Mouse (Mus musculus) hindbrain, embryonic 12.5 days (tissue): Measurements from ENCODE around the gene Gfra1. TPM values are rescaled to one million over a fixed set of nuclear protein-coding genes. Genes with fewer than 3 reads are reported as not detected.

ENCODE experiments used
- ATAC-seq: fragments of 200-750 bp; cut with Nextera tagmentation; 2 replicates; pipeline ENCODE4 v1.8.0; 2017; ENCODE audit warnings: moderate TSS enrichment; ENCODE audit not compliant: low FRiP score
- H3K27ac ChIP-seq: fragments of 300-500 bp; sonication (generic); 2 replicates; pipeline ENCODE4 v1.5.1; 2016; ENCODE audit warnings: mild to moderate bottlenecking
- H3K27me3 ChIP-seq: fragments of 300-500 bp; sonication (generic); 2 replicates; pipeline ENCODE4 v1.6.1; 2016; ENCODE audit warnings: mild to moderate bottlenecking
- H3K36me3 ChIP-seq: fragments of 300-500 bp; sonication (generic); 2 replicates; pipeline ENCODE4 v1.6.1; 2016; ENCODE audit warnings: mild to moderate bottlenecking
- H3K4me1 ChIP-seq: fragments of 300-500 bp; sonication (generic); 2 replicates; pipeline ENCODE4 v1.6.1; 2016
- H3K4me2 ChIP-seq: fragments of 300-500 bp; sonication (generic); replicated peaks from 2 replicates; pipeline ENCODE4 v1.6.1; 2016; ENCODE audit warnings: mild to moderate bottlenecking
- H3K4me3 ChIP-seq: fragments of 300-500 bp; sonication (generic); 2 replicates; pipeline ENCODE4 v1.5.1; 2016; ENCODE audit warnings: mild to moderate bottlenecking
- H3K9ac ChIP-seq: fragments of 300-500 bp; sonication (generic); 2 replicates; pipeline ENCODE4 v1.6.1; 2016; ENCODE audit warnings: mild to moderate bottlenecking, moderate library complexity
- H3K9me3 ChIP-seq: fragments of 300-500 bp; sonication (generic); replicated peaks from 2 replicates; pipeline ENCODE4 v1.6.1; 2016; ENCODE audit warnings: mild to moderate bottlenecking
- WGBS: fragments of 180-500 bp; shearing (Covaris S2); methylation state at CpG from one replicate; pipeline ENCODE4 v1.1.7; 2016; 5-methylcytosine and 5-hydroxymethylcytosine counted together
- polyA plus RNA-seq: library from polyadenylated mRNA; unstranded; fragments of >200 nt; fragmentation: Nextera tagmentation; extraction: Ambion mirVana; gene quantifications from 2 replicates; pipeline ENCODE4 v1.2.1, GENCODE M21; 2016

Gene Gfra1
- polyA plus RNA-seq, result 59.8 and 65.1 TPM in 2 replicates

GRCm38 (mm10) chr19:58455496-58456061 is at the start of gene Gfra1:
Gene Gfra1, minus strand, starts transcription at chr19:58455909.
- peak within 1 kb of the TSS; percentile 83 for H3K27ac ChIP-seq
- peak within 1 kb of the TSS; percentile 67 for H3K9ac ChIP-seq
- H3K4me2 ChIP-seq, result peak within 1 kb of the TSS; percentile 88
- H3K27me3 ChIP-seq, result peaks cover 24% of the 10 kb centered on the region
- H3K4me1 ChIP-seq, result peaks cover 59% of the 10 kb centered on the region
- H3K36me3 ChIP-seq, result no peaks in the 10 kb centered on the region
- under 1% methylated on average over 31 of the region's 31 CpGs for WGBS
- H3K4me3 ChIP-seq, result peak within 1 kb of the TSS; percentile 56
- H3K9me3 ChIP-seq, result no peaks in the 10 kb centered on the region
- ATAC-seq, result peak; percentile 68

- Histone ChIP-seq H3K9ac (no peak overlapping the region), H3K4me1 (0 out of 2 replicates have a peak, but pooled peaks cover 3% of the 10 kb centered on the region), H3K27ac (no peak overlapping the region), H3K27me3 (no peaks in the 10 kb centered on the region), H3K9me3 (no peaks in the 10 kb centered on the region), H3K36me3 (no peaks in the 10 kb centered on the region), H3K4me2 (no peak overlapping the region), H3K4me3 (no peak overlapping the region)
- no peak for ATAC-seq
- 80% methylated on average over 2 of the region's 2 CpGs for WGBS
These were observed 44.3 kb upstream of the Gfra1 start for GRCm38 (mm10) chr19:58500049-58500448.

GRCm38 (mm10) chr19:58499420-58499966 is 43.8 kb upstream of the Gfra1 start:
- H3K27me3 ChIP-seq, result no peaks in the 10 kb centered on the region
- no peak overlapping the region for H3K9ac ChIP-seq
- H3K27ac ChIP-seq, result no peak overlapping the region
- 54% methylated on average over 3 of the region's 3 CpGs for WGBS
- H3K4me3 ChIP-seq, result no peak overlapping the region
- H3K4me2 ChIP-seq, result no peak overlapping the region
- no peaks in the 10 kb centered on the region for H3K36me3 ChIP-seq
- no peaks in the 10 kb centered on the region for H3K9me3 ChIP-seq
- ATAC-seq, result no peak
- 0 out of 2 replicates have a peak, but pooled peaks cover 3% of the 10 kb centered on the region for H3K4me1 ChIP-seq

DNA sequence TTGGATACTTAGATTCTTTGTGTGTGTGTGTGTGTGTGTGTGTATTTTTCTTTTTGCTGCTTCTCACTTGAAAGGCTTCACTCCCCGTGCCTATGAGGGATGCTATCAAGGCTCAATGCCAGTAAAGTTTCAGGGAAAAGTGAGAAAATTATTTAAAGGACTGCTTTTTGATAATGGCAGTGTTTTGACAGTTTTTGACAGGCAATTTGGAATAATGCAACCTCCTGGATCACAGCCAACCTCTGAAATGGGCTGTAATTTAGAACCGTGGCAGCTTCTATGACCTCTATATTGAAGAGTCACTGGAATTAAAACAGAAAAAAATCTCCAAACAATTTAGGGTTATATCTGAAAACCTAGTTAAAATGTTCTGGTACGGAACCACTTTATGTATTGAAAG is 41.4 kb upstream of the Gfra1 start:
- WGBS, result 70% methylated on average over 3 of the region's 3 CpGs
- H3K9ac ChIP-seq, result no peak overlapping the region
- H3K9me3 ChIP-seq, result no peaks in the 10 kb centered on the region
- no peak for ATAC-seq
- no peaks in the 10 kb centered on the region for H3K36me3 ChIP-seq
- H3K27me3 ChIP-seq, result no peaks in the 10 kb centered on the region
- no peak overlapping the region for H3K4me2 ChIP-seq
- no peak overlapping the region for H3K27ac ChIP-seq
- 0 out of 2 replicates have a peak, but pooled peaks cover 3% of the 10 kb centered on the region for H3K4me1 ChIP-seq
- no peak overlapping the region for H3K4me3 ChIP-seq

DNA sequence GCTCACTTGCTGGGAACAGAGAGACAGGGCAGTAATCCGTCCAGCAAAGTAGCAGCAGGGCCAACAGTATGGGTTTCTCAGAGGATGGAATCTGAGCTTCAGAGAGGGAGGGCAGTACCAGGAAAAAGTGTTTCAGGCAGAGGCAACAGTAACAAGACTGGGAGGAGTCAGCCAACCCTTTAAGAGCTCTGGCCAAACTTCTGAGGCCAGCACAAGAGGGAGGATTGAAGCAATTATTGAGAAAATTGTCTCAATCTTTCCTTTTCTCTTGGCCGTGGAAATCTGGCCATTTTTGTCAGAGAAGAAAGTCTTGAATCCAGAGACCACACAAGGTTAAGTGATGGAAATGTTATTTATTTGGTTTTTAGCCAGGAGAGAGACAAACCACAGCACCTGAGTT is 31.0 kb upstream of the Gfra1 start:
- Histone ChIP-seq H3K27me3 (no peaks in the 10 kb centered on the region), H3K9me3 (peaks cover 3% of the 10 kb centered on the region; the same call in 1 of the 2 replicates), H3K9ac (no peak overlapping the region), H3K36me3 (no peaks in the 10 kb centered on the region), H3K4me3 (no peak overlapping the region), H3K4me2 (no peak overlapping the region), H3K4me1 (no peaks in the 10 kb centered on the region), H3K27ac (no peak overlapping the region)
- ATAC-seq, result no peak
- 53% methylated on average over 2 of the region's 2 CpGs for WGBS

DNA sequence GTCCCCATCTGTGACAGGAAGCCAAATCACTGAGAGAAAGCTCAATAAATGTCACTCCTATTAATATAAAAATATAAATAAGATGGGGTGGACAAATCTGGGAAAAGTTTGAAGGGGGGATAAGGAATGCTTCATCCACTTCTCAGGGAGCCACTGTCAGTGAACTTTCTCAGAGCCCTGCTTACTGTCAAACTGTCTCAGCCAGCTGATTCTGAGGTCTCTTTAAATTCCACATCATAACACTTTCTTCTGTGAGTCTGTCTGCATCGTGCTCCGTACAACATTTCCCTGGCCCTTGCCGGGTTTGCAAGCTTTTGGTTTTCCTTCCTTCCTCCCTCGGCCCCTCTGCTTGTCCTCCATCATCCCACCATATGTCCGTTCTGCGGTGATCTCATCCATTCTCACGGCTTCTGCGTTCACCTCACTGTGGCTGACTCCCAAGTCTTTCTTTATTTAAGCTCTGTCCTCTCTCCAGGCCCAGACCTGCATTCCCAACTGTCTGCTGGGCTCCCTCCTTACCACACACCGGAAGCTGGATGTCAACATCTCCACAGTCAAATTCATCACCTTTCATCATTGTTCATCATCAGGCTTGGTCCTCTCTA is 26.8 kb upstream of the Gfra1 start:
- H3K36me3 ChIP-seq, result no peaks in the 10 kb centered on the region
- H3K27me3 ChIP-seq, result no peaks in the 10 kb centered on the region
- H3K9ac ChIP-seq, result no peak overlapping the region
- no peak overlapping the region for H3K4me3 ChIP-seq
- H3K4me2 ChIP-seq, result no peak overlapping the region
- no peaks in the 10 kb centered on the region for H3K4me1 ChIP-seq
- ATAC-seq, result no peak
- no peak overlapping the region for H3K27ac ChIP-seq
- peaks cover 9% of the 10 kb centered on the region; the same call in 1 of the 2 replicates for H3K9me3 ChIP-seq
- WGBS, result 83% methylated on average over 9 of the region's 9 CpGs

DNA sequence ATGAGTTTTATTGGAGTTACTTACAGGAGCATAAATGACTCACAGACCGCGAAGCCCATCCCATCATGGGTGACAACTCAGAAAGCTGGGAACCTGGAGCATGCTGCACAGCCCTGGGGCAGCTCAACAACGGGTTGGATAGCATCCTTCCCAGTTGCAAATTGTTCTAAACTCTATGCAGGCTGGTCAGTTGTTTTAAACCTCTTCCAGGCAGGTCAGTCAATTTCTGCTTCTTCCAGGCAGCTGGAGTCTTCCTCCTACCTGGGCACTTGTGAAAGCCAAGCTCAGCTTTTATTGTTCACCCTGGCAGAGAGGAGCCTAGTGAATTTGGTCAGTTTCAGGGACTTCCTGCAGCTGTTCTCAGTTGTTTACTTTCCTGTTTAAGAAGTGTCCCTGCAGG is 18.5 kb upstream of the Gfra1 start:
- no peaks in the 10 kb centered on the region for H3K27me3 ChIP-seq
- no peak overlapping the region for H3K4me3 ChIP-seq
- H3K4me1 ChIP-seq, result no peaks in the 10 kb centered on the region
- no peak overlapping the region for H3K27ac ChIP-seq
- H3K4me2 ChIP-seq, result no peak overlapping the region
- no peak for ATAC-seq
- H3K9me3 ChIP-seq, result no peaks in the 10 kb centered on the region
- no peak overlapping the region for H3K9ac ChIP-seq
- no peaks in the 10 kb centered on the region for H3K36me3 ChIP-seq
- WGBS, result 85% methylated on average over 3 of the region's 3 CpGs

- Histone ChIP-seq H3K9me3 (no peaks in the 10 kb centered on the region), H3K27ac (no peak overlapping the region), H3K4me1 (no peaks in the 10 kb centered on the region), H3K4me2 (0 out of 2 replicates have a peak overlapping the region, but pooled peaks have one; percentile 21), H3K9ac (no peak overlapping the region), H3K27me3 (no peaks in the 10 kb centered on the region), H3K4me3 (no peak overlapping the region), H3K36me3 (no peaks in the 10 kb centered on the region)
- 16% methylated on average over 12 of the region's 12 CpGs for WGBS
- peak; percentile 64 for ATAC-seq
These were observed 13.7 kb upstream of the Gfra1 start for GRCm38 (mm10) chr19:58469421-58469820.

DNA sequence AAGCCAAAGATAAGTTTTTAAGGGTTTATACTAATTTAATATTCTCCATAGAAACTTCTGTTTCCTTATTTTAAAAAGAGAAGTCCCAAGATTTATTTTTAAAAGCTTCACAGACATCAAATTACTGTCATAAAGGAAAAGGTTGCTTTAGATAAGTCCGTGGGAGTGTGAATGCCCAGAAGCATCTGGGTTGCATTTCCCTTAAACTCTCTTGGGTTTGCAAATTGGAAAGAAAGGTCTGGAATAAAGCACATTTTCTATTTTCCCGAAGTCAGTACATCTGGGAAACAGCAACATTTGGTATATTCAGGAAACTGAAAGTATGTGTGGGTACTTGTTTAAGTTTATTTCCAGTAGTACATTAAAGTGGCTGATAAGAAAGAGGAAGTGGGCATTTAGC is 12.6 kb upstream of the Gfra1 start:
- Histone ChIP-seq H3K27ac (no peak overlapping the region), H3K27me3 (no peaks in the 10 kb centered on the region), H3K9ac (no peak overlapping the region), H3K4me3 (no peak overlapping the region), H3K4me1 (no peaks in the 10 kb centered on the region), H3K4me2 (no peak overlapping the region), H3K9me3 (no peaks in the 10 kb centered on the region), H3K36me3 (no peaks in the 10 kb centered on the region)
- no peak for ATAC-seq
- 53% methylated on average over 2 of the region's 2 CpGs for WGBS

DNA sequence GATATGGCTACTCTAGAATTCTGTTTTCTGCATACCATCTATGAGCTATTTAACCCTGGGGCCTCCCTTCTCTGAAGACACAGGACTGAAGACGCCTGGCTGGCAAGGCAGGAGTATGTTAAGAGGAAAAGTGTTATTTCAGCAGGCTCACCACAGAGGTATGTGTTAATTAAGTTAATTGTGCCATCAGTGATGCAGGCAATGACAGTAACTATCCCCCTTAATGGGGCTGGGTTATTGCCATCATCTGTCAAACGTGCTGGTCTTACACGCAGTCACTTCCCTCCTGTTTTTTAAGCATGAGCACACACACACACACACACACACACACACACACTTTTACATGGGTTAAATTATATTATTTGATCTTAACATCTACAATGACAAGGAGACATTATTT is 8.0 kb upstream of the Gfra1 start:
- Histone ChIP-seq H3K4me2 (no peak overlapping the region), H3K9ac (no peak overlapping the region), H3K4me3 (no peak overlapping the region), H3K9me3 (no peaks in the 10 kb centered on the region), H3K36me3 (no peaks in the 10 kb centered on the region), H3K4me1 (peaks cover 12% of the 10 kb centered on the region), H3K27me3 (no peaks in the 10 kb centered on the region), H3K27ac (no peak overlapping the region)
- no peak for ATAC-seq
- 67% methylated on average over 3 of the region's 3 CpGs for WGBS

- Histone ChIP-seq H3K36me3 (no peaks in the 10 kb centered on the region), H3K4me2 (no peak overlapping the region), H3K9ac (no peak overlapping the region), H3K4me1 (peaks cover 23% of the 10 kb centered on the region), H3K9me3 (no peaks in the 10 kb centered on the region), H3K27me3 (no peaks in the 10 kb centered on the region), H3K4me3 (no peak overlapping the region), H3K27ac (peak overlapping the region; percentile 79)
- 0 out of 2 replicates have a peak, but pooled peaks have one; percentile 44 for ATAC-seq
- 30% methylated on average over 13 of the region's 13 CpGs for WGBS
These were observed 4.8 kb upstream of the Gfra1 start for GRCm38 (mm10) chr19:58460361-58461022.

DNA sequence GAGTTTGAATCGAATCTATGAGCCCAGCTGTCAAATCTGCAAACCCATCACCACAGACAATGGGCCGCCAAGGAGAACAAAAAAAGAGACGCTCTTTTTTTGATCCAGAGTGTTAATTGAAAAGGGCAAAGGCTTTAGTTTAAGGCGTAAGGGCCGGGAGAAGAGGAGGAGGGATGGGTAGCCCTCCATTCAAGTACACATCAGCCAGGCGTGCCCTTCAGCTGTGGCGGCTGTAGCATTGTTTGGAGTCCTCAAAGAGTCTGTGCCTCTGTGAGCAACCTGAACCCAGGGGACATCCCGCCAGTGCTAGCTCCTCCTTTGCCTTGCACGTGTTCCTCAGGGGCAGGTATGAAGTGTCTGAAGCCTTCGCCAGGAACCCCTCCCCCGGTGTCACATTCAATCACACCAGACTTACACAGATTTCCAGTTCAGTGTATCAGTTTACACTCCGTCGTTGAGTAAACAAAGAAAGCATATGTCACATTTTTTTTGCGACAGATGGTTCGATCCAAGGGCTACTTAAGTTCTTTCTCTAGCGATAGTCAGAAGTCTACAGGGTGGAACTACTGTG is 867 bp upstream of the Gfra1 start:
- Histone ChIP-seq H3K9me3 (no peaks in the 10 kb centered on the region), H3K9ac (peak overlapping the region; percentile 67; the same call in 1 of the 2 replicates), H3K4me2 (peak overlapping the region; percentile 88), H3K27ac (peak overlapping the region; percentile 83), H3K4me3 (peak overlapping the region; percentile 56), H3K4me1 (peaks cover 54% of the 10 kb centered on the region), H3K27me3 (peaks cover 24% of the 10 kb centered on the region), H3K36me3 (no peaks in the 10 kb centered on the region)
- ATAC-seq, result peak; percentile 49
- 4% methylated on average over 16 of the region's 16 CpGs for WGBS
